27 mouse cellular contexts compared by ENCODE assay signal in genomic region chr16:13184381-13184780, GRCm38 (mm10).
DNase-seq lines count a peak whose midpoint lies in the region; ATAC-seq and TF ChIP-seq lines count a peak whose summit lies in the region.
"Had no signal": no experiment of that assay in that cellular context is flagged by ENCODE, and none has a peak within 500 bp of the region (broad histone marks: within the 10 kb centered on the region; RNA-seq: fewer than 3 reads in every experiment).

No protein-coding gene starts in this region.

- no peak for TF ChIP-seq EP300 in lung, postnatal 0 days (IDR thresholded peaks at IDR 0.05)

- no peaks in the 10 kb centered on the region for H3K4me1 ChIP-seq in intestine, embryonic 14.5 days (replicated peaks; ENCODE audit: control insufficient read depth, insufficient read depth, low read length)
- peaks cover 5% of the 10 kb centered on the region for H3K4me1 ChIP-seq in intestine, embryonic 15.5 days (replicated peaks)
- peaks cover 6% of the 10 kb centered on the region; the same call in 1 of the 2 replicates for H3K4me1 ChIP-seq in lung, postnatal 0 days (ENCODE audit: insufficient read depth, low read depth, low read length)
- peaks cover 2% of the 10 kb centered on the region; the same call in 1 of the 2 replicates for H3K4me1 ChIP-seq in lung, adult 2 months (ENCODE audit: control insufficient read depth, insufficient read depth, low read length)
- no peaks in the 10 kb centered on the region for H3K4me1 ChIP-seq in cerebellum, adult 2 months (ENCODE audit: control insufficient read depth, insufficient read depth, low read length)
- H3K4me1 ChIP-seq: limb, embryonic 13.5 days had no signal

- H3K4me3 ChIP-seq in intestine, embryonic 14.5 days (ENCODE audit: low read depth, low read length): no peak overlapping the region
- H3K4me3 ChIP-seq in intestine, embryonic 15.5 days (replicated peaks): no peak overlapping the region
- H3K4me3 ChIP-seq in lung, postnatal 0 days (ENCODE audit: low read depth, low read length): no peak overlapping the region
- H3K4me3 ChIP-seq in lung, adult 2 months (replicated peaks; ENCODE audit: extremely low read depth, low read depth, low read length): no peak overlapping the region
- no peak overlapping the region for H3K4me3 ChIP-seq in cerebellum, adult 2 months (replicated peaks; ENCODE audit: insufficient read depth, low read depth, low read length)
- H3K4me3 ChIP-seq: embryonic facial prominence, embryonic 10.5 days; heart, embryonic 15.5 days; limb, embryonic 13.5 days; liver, embryonic 13.5 days; lung, embryonic 15.5 days; myocyte; neural tube, embryonic 13.5 days had no signal

- H3K27ac ChIP-seq in intestine, embryonic 14.5 days (ENCODE audit: low read depth): no peak overlapping the region
- no peak overlapping the region for H3K27ac ChIP-seq in intestine, embryonic 15.5 days
- H3K27ac ChIP-seq in lung, postnatal 0 days (ENCODE audit: low read length): no peak overlapping the region
- no peak overlapping the region for H3K27ac ChIP-seq in cerebellum, adult 2 months (ENCODE audit: insufficient read depth, low read length)
- H3K27ac ChIP-seq: embryonic facial prominence, embryonic 10.5 days; heart, embryonic 15.5 days; limb, embryonic 13.5 days; liver, embryonic 13.5 days; lung, embryonic 15.5 days; neural tube, embryonic 13.5 days had no signal

- no peak overlapping the region for H3K4me2 ChIP-seq in intestine, embryonic 14.5 days (ENCODE audit: low read length)
- no peak overlapping the region for H3K4me2 ChIP-seq in intestine, embryonic 15.5 days (replicated peaks)
- H3K4me2 ChIP-seq in lung, postnatal 0 days (replicated peaks; ENCODE audit: low read depth, low read length): no peak overlapping the region
- H3K4me2 ChIP-seq: heart, embryonic 15.5 days; limb, embryonic 13.5 days; liver, embryonic 13.5 days; lung, embryonic 15.5 days; neural tube, embryonic 13.5 days had no signal

- no peak overlapping the region for H3K9ac ChIP-seq in intestine, embryonic 14.5 days (ENCODE audit: low read length)
- H3K9ac ChIP-seq in intestine, embryonic 15.5 days: no peak overlapping the region
- H3K9ac ChIP-seq in lung, postnatal 0 days (replicated peaks; ENCODE audit: low read depth): no peak overlapping the region
- H3K9ac ChIP-seq: heart, embryonic 15.5 days; limb, embryonic 13.5 days; liver, embryonic 13.5 days; lung, embryonic 15.5 days; neural tube, embryonic 13.5 days had no signal

- TF ChIP-seq POLR2A in lung, adult 2 months (IDR thresholded peaks at IDR 0.05; ENCODE audit: borderline replicate concordance, extremely low read depth, low read depth, low read length): no peak
- TF ChIP-seq POLR2A in cerebellum, adult 2 months (IDR thresholded peaks at IDR 0.05; ENCODE audit: borderline replicate concordance, insufficient read depth, low read length): no peak

- H3K36me3 ChIP-seq in intestine, embryonic 14.5 days (ENCODE audit: control insufficient read depth, insufficient read depth, low read length): no peaks in the 10 kb centered on the region
- no peaks in the 10 kb centered on the region for H3K36me3 ChIP-seq in intestine, embryonic 15.5 days
- H3K36me3 ChIP-seq in lung, postnatal 0 days (ENCODE audit: insufficient read depth, low read length): no peaks in the 10 kb centered on the region
- H3K36me3 ChIP-seq: embryonic facial prominence, embryonic 10.5 days; heart, embryonic 15.5 days; limb, embryonic 13.5 days; liver, embryonic 13.5 days; lung, embryonic 15.5 days; neural tube, embryonic 13.5 days had no signal

- TF ChIP-seq CTCF in lung, postnatal 0 days (IDR thresholded peaks at IDR 0.05): peak; percentile 18; the same call in 1 of the 2 replicates
- no peak for TF ChIP-seq CTCF in lung, adult 2 months (IDR thresholded peaks at IDR 0.05; ENCODE audit: insufficient read depth, low read length)
- no peak for TF ChIP-seq CTCF in cerebellum, adult 2 months (IDR thresholded peaks at IDR 0.05; ENCODE audit: borderline replicate concordance, insufficient read depth, low read depth, low read length)

- no peaks in the 10 kb centered on the region for H3K9me3 ChIP-seq in intestine, embryonic 14.5 days (ENCODE audit: control insufficient read depth, low read length)
- no peaks in the 10 kb centered on the region for H3K9me3 ChIP-seq in intestine, embryonic 15.5 days
- no peaks in the 10 kb centered on the region for H3K9me3 ChIP-seq in lung, postnatal 0 days (ENCODE audit: low read length)
- H3K9me3 ChIP-seq: heart, embryonic 15.5 days; limb, embryonic 13.5 days; liver, embryonic 13.5 days; lung, embryonic 15.5 days; neural tube, embryonic 13.5 days had no signal

- H3K27me3 ChIP-seq in intestine, embryonic 14.5 days (replicated peaks; ENCODE audit: control insufficient read depth, insufficient read depth, low read length): no peaks in the 10 kb centered on the region
- H3K27me3 ChIP-seq in intestine, embryonic 15.5 days (replicated peaks): no peaks in the 10 kb centered on the region
- H3K27me3 ChIP-seq in lung, postnatal 0 days (replicated peaks; ENCODE audit: insufficient read depth, low read length): no peaks in the 10 kb centered on the region
- H3K27me3 ChIP-seq in cerebellum, adult 2 months (ENCODE audit: control insufficient read depth, insufficient read depth, low read length): no peaks in the 10 kb centered on the region
- H3K27me3 ChIP-seq: heart, embryonic 15.5 days; limb, embryonic 13.5 days; liver, embryonic 13.5 days; lung, embryonic 15.5 days; neural tube, embryonic 13.5 days had no signal

- DNase-seq in adrenal gland, adult 2 months: peak; percentile 54
- no peak for DNase-seq in adrenal gland, postnatal 4 days (ENCODE audit: low spot score in 2 of 2)
- DNase-seq in intestine, embryonic 14.5 days (ENCODE audit: low spot score): peak; percentile 42
- no peak for DNase-seq in lung, postnatal 0 days (ENCODE audit: low spot score)
- no peak for DNase-seq in lung, adult 2 months
- peak; percentile 18 for DNase-seq in adrenal gland, postnatal 25 days
- no peak for DNase-seq in cerebellum, adult 2 months
- DNase-seq: cerebellum, adult 9-10 months; gastrocnemius, postnatal 25 days; kidney, adult 8-10 months; layer of hippocampus, adult 9-11 months; liver, embryonic 13.5 days; lung, postnatal 4 days; midbrain, embryonic 14.5 days; retina, postnatal 1 day; right cerebral cortex, postnatal 25 days; thymus, adult 18-20 months; thymus, postnatal 36 days had no signal

- 87% methylated on average over 3 of the region's 3 CpGs for WGBS in intestine, embryonic 14.5 days
- WGBS in intestine, embryonic 15.5 days: 93% methylated on average over 3 of the region's 3 CpGs
- 94% methylated on average over 3 of the region's 3 CpGs for WGBS in lung, postnatal 0 days
- 90% methylated on average over 3 of the region's 3 CpGs for WGBS in lung, adult 2 months
- 86% methylated on average over 3 of the region's 3 CpGs for WGBS in cerebellum, adult 2 months

- ATAC-seq in intestine, embryonic 14.5 days (replicated peaks; ENCODE audit: low FRiP score, low TSS enrichment, low read depth): no peak
- no peak for ATAC-seq in intestine, embryonic 15.5 days
- no peak for ATAC-seq in lung, postnatal 0 days
- ATAC-seq: forebrain, embryonic 16.5 days; hindbrain, embryonic 16.5 days had no signal

Comparison
In these comparisons a context has a peak if more than half of its experiments do, and no peak if none do; other contexts are left out.
1. DNase-seq: peak in adrenal gland, adult 2 months (single experiment), intestine, embryonic 14.5 days (single experiment) and adrenal gland, postnatal 25 days (single experiment); none in adrenal gland, postnatal 4 days (0 of 2), lung, postnatal 0 days (single experiment), lung, adult 2 months (single experiment) and cerebellum, adult 2 months (0 of 2).